Mouse (Mus musculus) forebrain, embryonic 12.5 days (tissue): ENCODE measurements around the gene Depdc1b. TPM values are rescaled to one million over a fixed set of nuclear protein-coding genes. Genes with fewer than 3 reads are reported as not detected.
A peak's percentile ranks its signal among the peaks of the same experiment; 100 is the strongest.

Source experiments
- ATAC-seq: fragments of 200-750 bp; cut with Nextera tagmentation; 2 replicates; pipeline ENCODE4 v1.8.0; 2017; ENCODE audit warnings: moderate TSS enrichment; ENCODE audit not compliant: low FRiP score
- H3K27ac ChIP-seq: fragments of 300-500 bp; sonication (generic); 2 replicates; pipeline ENCODE4 v1.5.1; 2016; ENCODE audit warnings: mild to moderate bottlenecking
- H3K27me3 ChIP-seq: fragments of 300-500 bp; sonication (generic); 2 replicates; pipeline ENCODE4 v1.6.1; 2016; ENCODE audit warnings: mild to moderate bottlenecking
- H3K36me3 ChIP-seq: fragments of 300-500 bp; sonication (generic); replicated peaks from 2 replicates; pipeline ENCODE4 v1.6.1; 2016; ENCODE audit warnings: mild to moderate bottlenecking
- H3K4me1 ChIP-seq: fragments of 300-500 bp; sonication (generic); 2 replicates; pipeline ENCODE4 v1.6.1; 2016
- H3K4me2 ChIP-seq: fragments of 300-500 bp; sonication (generic); 2 replicates; pipeline ENCODE4 v1.6.1; 2016; ENCODE audit warnings: mild to moderate bottlenecking, moderate library complexity
- H3K4me3 ChIP-seq: fragments of 300-500 bp; sonication (generic); replicated peaks from 2 replicates; pipeline ENCODE4 v1.5.1; 2016; ENCODE audit warnings: mild to moderate bottlenecking
- H3K9ac ChIP-seq: fragments of 300-500 bp; sonication (generic); 2 replicates; pipeline ENCODE4 v1.6.1; 2016; ENCODE audit warnings: mild to moderate bottlenecking
- H3K9me3 ChIP-seq: fragments of 300-500 bp; sonication (generic); 2 replicates; pipeline ENCODE4 v1.6.1; 2016
- WGBS: fragments of 180-500 bp; shearing (Covaris S2); methylation state at CpG from one replicate; pipeline ENCODE4 v1.1.7; 2016; 5-methylcytosine and 5-hydroxymethylcytosine counted together
- polyA plus RNA-seq: library from polyadenylated mRNA; unstranded; fragments of >200 nt; fragmentation: Nextera tagmentation; extraction: Ambion mirVana; gene quantifications from 2 replicates; pipeline ENCODE4 v1.2.1, GENCODE M21; 2016

Gene Depdc1b
- polyA plus RNA-seq, 1 experiment from 2014 or later: 22.6 TPM

- WGBS: 88% methylated on average over 4 of the region's 4 CpGs
- no peaks in the 10 kb centered on the region for H3K4me1 ChIP-seq
- H3K4me2 ChIP-seq: no peak overlapping the region
- H3K9me3 ChIP-seq: no peaks in the 10 kb centered on the region
- no peak overlapping the region for H3K27ac ChIP-seq
- H3K27me3 ChIP-seq: no peaks in the 10 kb centered on the region
- no peak overlapping the region for H3K9ac ChIP-seq
- ATAC-seq: no peak
- no peak overlapping the region for H3K4me3 ChIP-seq
- no peaks in the 10 kb centered on the region for H3K36me3 ChIP-seq
Observed at GRCm38 (mm10) chr13:108290314-108290713, 25.8 kb upstream of the Depdc1b start.

- Histone ChIP-seq H3K9ac (0 out of 2 replicates have a peak overlapping the region, but pooled peaks have one; percentile 21), H3K36me3 (no peaks in the 10 kb centered on the region), H3K4me2 (peak overlapping the region; percentile 37), H3K4me3 (peak overlapping the region; percentile 16), H3K27ac (0 out of 2 replicates have a peak overlapping the region, but pooled peaks have one; percentile 42), H3K4me1 (peaks cover 30% of the 10 kb centered on the region), H3K9me3 (no peaks in the 10 kb centered on the region), H3K27me3 (no peaks in the 10 kb centered on the region)
- 30% methylated on average over 12 of the region's 12 CpGs for WGBS
- peak; percentile 65 for ATAC-seq
Observed at GRCm38 (mm10) chr13:108297350-108298093, 18.6 kb upstream of the Depdc1b start.

GRCm38 (mm10) chr13:108298241-108298640 is 17.9 kb upstream of the Depdc1b start:
- H3K27ac ChIP-seq: no peak overlapping the region
- no peak overlapping the region for H3K4me3 ChIP-seq

GRCm38 (mm10) chr13:108300346-108300950 is 15.7 kb upstream of the Depdc1b start:
- H3K36me3 ChIP-seq: no peaks in the 10 kb centered on the region
- H3K27me3 ChIP-seq: no peaks in the 10 kb centered on the region
- peaks cover 30% of the 10 kb centered on the region for H3K4me1 ChIP-seq
- no peak for ATAC-seq
- 22% methylated on average over 5 of the region's 5 CpGs for WGBS
- no peak overlapping the region for H3K27ac ChIP-seq
- no peak overlapping the region for H3K4me2 ChIP-seq
- H3K4me3 ChIP-seq: no peak overlapping the region
- H3K9ac ChIP-seq: no peak overlapping the region
- no peaks in the 10 kb centered on the region for H3K9me3 ChIP-seq

More at GRCm38 (mm10) chr13:108298241-108298640, 17.9 kb upstream of the Depdc1b start:
- H3K27me3 ChIP-seq: no peaks in the 10 kb centered on the region
- 84% methylated on average over 5 of the region's 5 CpGs for WGBS
- H3K4me1 ChIP-seq: peaks cover 30% of the 10 kb centered on the region
- H3K9ac ChIP-seq: no peak overlapping the region
- H3K36me3 ChIP-seq: no peaks in the 10 kb centered on the region
- H3K9me3 ChIP-seq: no peaks in the 10 kb centered on the region
- no peak overlapping the region for H3K4me2 ChIP-seq
- no peak for ATAC-seq

- WGBS: 24% methylated on average over 7 of the region's 7 CpGs
- H3K9me3 ChIP-seq: no peaks in the 10 kb centered on the region
- peaks cover 30% of the 10 kb centered on the region for H3K4me1 ChIP-seq
- H3K36me3 ChIP-seq: no peaks in the 10 kb centered on the region
- no peaks in the 10 kb centered on the region for H3K27me3 ChIP-seq
- no peak overlapping the region for H3K4me2 ChIP-seq
- no peak overlapping the region for H3K4me3 ChIP-seq
- no peak overlapping the region for H3K9ac ChIP-seq
- ATAC-seq: peak; percentile 72; the same call in 1 of the 2 replicates
- 0 out of 2 replicates have a peak overlapping the region, but pooled peaks have one; percentile 19 for H3K27ac ChIP-seq
Observed at GRCm38 (mm10) chr13:108301411-108301810, 14.7 kb upstream of the Depdc1b start.

GRCm38 (mm10) chr13:108302957-108303675 is 13.0 kb upstream of the Depdc1b start:
- H3K4me3 ChIP-seq: no peak overlapping the region
- no peak overlapping the region for H3K27ac ChIP-seq
- no peak overlapping the region for H3K4me2 ChIP-seq
- no peaks in the 10 kb centered on the region for H3K27me3 ChIP-seq
- no peak overlapping the region for H3K9ac ChIP-seq
- ATAC-seq: no peak
- H3K9me3 ChIP-seq: no peaks in the 10 kb centered on the region
- H3K4me1 ChIP-seq: peaks cover 20% of the 10 kb centered on the region
- WGBS: 76% methylated on average over 7 of the region's 7 CpGs
- no peaks in the 10 kb centered on the region for H3K36me3 ChIP-seq

- no peak overlapping the region for H3K4me3 ChIP-seq
- WGBS: 89% methylated on average over 1 of the region's 1 CpGs
- H3K36me3 ChIP-seq: no peaks in the 10 kb centered on the region
- H3K9ac ChIP-seq: no peak overlapping the region
- no peaks in the 10 kb centered on the region for H3K27me3 ChIP-seq
- H3K9me3 ChIP-seq: no peaks in the 10 kb centered on the region
- no peak overlapping the region for H3K4me2 ChIP-seq
- peaks cover 20% of the 10 kb centered on the region for H3K4me1 ChIP-seq
- no peak for ATAC-seq
- H3K27ac ChIP-seq: no peak overlapping the region
Observed at GRCm38 (mm10) chr13:108303841-108304240, 12.3 kb upstream of the Depdc1b start.

- 45% methylated on average over 2 of the region's 2 CpGs for WGBS
- ATAC-seq: no peak
- H3K4me1 ChIP-seq: peaks cover 20% of the 10 kb centered on the region
Observed at GRCm38 (mm10) chr13:108304680-108305079, 11.5 kb upstream of the Depdc1b start.

GRCm38 (mm10) chr13:108316487-108316903 is 363 bp downstream of the Depdc1b start:
- Histone ChIP-seq H3K36me3 (no peaks in the 10 kb centered on the region), H3K4me1 (peaks cover 20% of the 10 kb centered on the region), H3K4me2 (peak overlapping the region; percentile 88), H3K27me3 (no peaks in the 10 kb centered on the region), H3K27ac (peak overlapping the region; percentile 63; the same call in 1 of the 2 replicates), H3K9me3 (no peaks in the 10 kb centered on the region), H3K9ac (peak overlapping the region; percentile 80), H3K4me3 (peak overlapping the region; percentile 85)
- WGBS: under 1% methylated on average over 32 of the region's 32 CpGs
- peak; percentile 75 for ATAC-seq

More at GRCm38 (mm10) chr13:108304680-108305079, 11.5 kb upstream of the Depdc1b start:
- Histone ChIP-seq H3K27ac (no peak overlapping the region), H3K9me3 (no peaks in the 10 kb centered on the region), H3K4me2 (no peak overlapping the region), H3K9ac (no peak overlapping the region), H3K36me3 (no peaks in the 10 kb centered on the region), H3K27me3 (no peaks in the 10 kb centered on the region), H3K4me3 (no peak overlapping the region)

GRCm38 (mm10) chr13:108317414-108317813 is 1.3 kb downstream of the Depdc1b start:
- Histone ChIP-seq H3K4me1 (peaks cover 20% of the 10 kb centered on the region), H3K9me3 (no peaks in the 10 kb centered on the region), H3K4me3 (peak overlapping the region; percentile 85), H3K4me2 (peak overlapping the region; percentile 88), H3K27me3 (no peaks in the 10 kb centered on the region), H3K27ac (no peak overlapping the region), H3K9ac (peak overlapping the region; percentile 80; the same call in 1 of the 2 replicates), H3K36me3 (no peaks in the 10 kb centered on the region)
- 85% methylated on average over 2 of the region's 2 CpGs for WGBS
- ATAC-seq: no peak

GRCm38 (mm10) chr13:108319028-108319427 is 2.9 kb downstream of the Depdc1b start:
- 97% methylated on average over 8 of the region's 8 CpGs for WGBS
- Histone ChIP-seq H3K4me2 (no peak overlapping the region), H3K27me3 (no peaks in the 10 kb centered on the region), H3K36me3 (peaks cover 2% of the 10 kb centered on the region), H3K9ac (no peak overlapping the region), H3K9me3 (no peaks in the 10 kb centered on the region), H3K4me1 (peaks cover 20% of the 10 kb centered on the region), H3K4me3 (no peak overlapping the region), H3K27ac (no peak overlapping the region)
- ATAC-seq: no peak

GRCm38 (mm10) chr13:108320216-108320615 is 4.1 kb downstream of the Depdc1b start:
- H3K27me3 ChIP-seq: no peaks in the 10 kb centered on the region

More at GRCm38 (mm10) chr13:108320216-108320615, 4.1 kb downstream of the Depdc1b start:
- Histone ChIP-seq H3K4me3 (no peak overlapping the region), H3K4me2 (no peak overlapping the region), H3K36me3 (peaks cover 13% of the 10 kb centered on the region), H3K9me3 (no peaks in the 10 kb centered on the region), H3K27ac (no peak overlapping the region), H3K9ac (no peak overlapping the region), H3K4me1 (peaks cover 20% of the 10 kb centered on the region)
- 93% methylated on average over 8 of the region's 8 CpGs for WGBS
- ATAC-seq: no peak
